Mouse (Mus musculus) 3T3-L1 (cell line): ENCODE measurements around the gene Pygb.

Experiments
- DNase-seq: peaks from one replicate; pipeline ENCODE4 v3.0.0-alpha.2; 2015; ENCODE audit warnings: low read depth, low spot score

The Pygb gene

GRCm38 (mm10) chr2:150786251-150787180 is at the start of gene Pygb:
Gene Pygb, plus strand, starts transcription at chr2:150786735.
- DNase-seq, result peak; percentile 93

- DNase-seq, result no peak
Measured at GRCm38 (mm10) chr2:150737881-150738280, 48.7 kb upstream of the Pygb start.

GRCm38 (mm10) chr2:150740145-150740841 is 46.2 kb upstream of the Pygb start:
- no peak for DNase-seq

- peak; percentile 45 for DNase-seq
Measured at GRCm38 (mm10) chr2:150741405-150741804, 45.1 kb upstream of the Pygb start.

GRCm38 (mm10) chr2:150745016-150745415 is 41.5 kb upstream of the Pygb start:
- DNase-seq, result no peak

DNA sequence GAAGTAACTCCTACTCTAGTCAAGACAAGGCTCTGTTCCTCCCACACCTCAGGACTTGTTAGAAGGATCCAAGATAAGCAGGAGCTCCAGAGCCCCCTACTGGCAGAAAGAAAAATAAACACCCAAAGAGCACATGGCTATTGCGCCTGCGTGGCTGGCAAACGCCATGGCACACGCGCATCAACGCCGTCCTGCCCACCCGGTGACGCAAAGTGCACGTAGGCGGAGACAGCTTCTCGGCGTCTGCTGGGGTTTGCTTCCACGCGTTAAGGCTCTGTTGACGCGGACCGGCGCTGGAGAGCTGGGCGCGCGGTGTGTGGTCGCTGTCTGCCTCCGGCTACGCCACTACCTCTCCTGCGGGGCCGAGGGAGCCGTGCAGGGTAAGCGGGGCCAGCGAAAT is 37.7 kb upstream of the Pygb start, which contains the start of gene Entpd6:
TSS of gene Entpd6 (plus strand) at position 189 of the 400 bp plus-strand sequence.
- DNase-seq, result peak; percentile 98

- peak; percentile 63 for DNase-seq
Measured at GRCm38 (mm10) chr2:150749283-150749682, 37.3 kb upstream of the Pygb start.

GRCm38 (mm10) chr2:150750129-150750979 is 36.2 kb upstream of the Pygb start:
- peak; percentile 73 for DNase-seq

DNA sequence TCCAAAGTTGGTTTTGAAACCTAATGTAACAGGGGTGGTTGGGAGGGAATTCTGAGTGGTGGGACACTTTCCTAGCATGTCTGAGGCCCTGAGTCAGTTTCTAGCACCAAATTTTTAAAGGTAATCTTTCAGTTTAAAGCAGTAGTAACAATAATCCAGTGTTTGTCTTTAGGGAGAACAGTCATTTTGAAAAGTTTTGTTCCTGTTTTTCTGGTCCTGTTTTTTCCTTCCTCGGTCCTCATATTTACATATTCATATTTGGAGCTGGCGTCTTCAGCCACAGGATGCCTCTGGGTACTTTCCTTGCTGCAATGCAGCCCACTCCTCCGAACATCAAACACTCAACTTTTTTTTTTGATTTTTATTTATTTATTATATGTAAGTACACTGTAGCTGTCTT is 31.5 kb upstream of the Pygb start:
- DNase-seq, result no peak

DNA sequence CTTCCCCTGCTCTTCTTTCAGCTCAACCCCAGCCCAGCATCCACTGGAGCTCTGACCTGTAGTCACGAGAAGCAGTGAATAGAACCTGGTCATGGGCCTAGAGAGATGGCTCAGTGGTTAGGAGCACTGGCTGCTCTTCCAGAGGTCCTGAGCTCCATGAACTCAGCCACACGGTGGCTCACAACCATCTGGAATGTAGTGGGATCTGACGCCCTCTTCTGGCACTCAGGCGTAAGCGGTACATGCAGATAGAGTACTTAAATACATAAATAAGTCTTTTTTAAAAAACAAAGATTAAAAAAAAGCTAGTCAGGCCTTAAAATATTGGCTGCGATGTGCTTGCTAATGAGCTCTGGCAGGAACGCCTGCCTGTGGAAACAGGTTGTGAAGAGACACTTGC is 25.1 kb upstream of the Pygb start:
- DNase-seq, result no peak

- DNase-seq, result no peak
Measured at GRCm38 (mm10) chr2:150765619-150766018, 20.9 kb upstream of the Pygb start.

GRCm38 (mm10) chr2:150766083-150766862 is 20.3 kb upstream of the Pygb start:
- DNase-seq, result no peak

DNA sequence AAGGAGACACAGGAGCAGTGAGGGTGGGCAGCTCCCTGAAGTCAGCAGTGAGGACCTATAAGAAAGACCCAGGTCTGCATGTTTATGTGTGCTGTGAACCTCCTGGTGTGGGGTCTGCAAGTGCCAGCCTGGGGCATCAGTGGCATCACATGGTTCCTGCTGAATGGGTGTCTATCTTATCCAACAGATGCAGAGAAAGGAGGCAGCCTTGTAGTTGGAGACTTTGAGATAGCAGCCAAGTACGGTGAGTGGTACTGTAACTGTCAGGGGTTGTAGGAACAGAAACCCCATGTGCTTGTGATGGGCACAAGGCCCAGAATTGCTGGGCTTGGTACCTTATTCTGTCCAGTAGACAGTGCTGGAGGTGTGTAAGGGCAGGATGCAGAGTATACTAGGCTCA is 17.9 kb upstream of the Pygb start:
- no peak for DNase-seq

- peak; percentile 67 for DNase-seq
Measured at GRCm38 (mm10) chr2:150770747-150771146, 15.8 kb upstream of the Pygb start.

- DNase-seq, result no peak
Measured at GRCm38 (mm10) chr2:150771169-150771568, 15.4 kb upstream of the Pygb start.

DNA sequence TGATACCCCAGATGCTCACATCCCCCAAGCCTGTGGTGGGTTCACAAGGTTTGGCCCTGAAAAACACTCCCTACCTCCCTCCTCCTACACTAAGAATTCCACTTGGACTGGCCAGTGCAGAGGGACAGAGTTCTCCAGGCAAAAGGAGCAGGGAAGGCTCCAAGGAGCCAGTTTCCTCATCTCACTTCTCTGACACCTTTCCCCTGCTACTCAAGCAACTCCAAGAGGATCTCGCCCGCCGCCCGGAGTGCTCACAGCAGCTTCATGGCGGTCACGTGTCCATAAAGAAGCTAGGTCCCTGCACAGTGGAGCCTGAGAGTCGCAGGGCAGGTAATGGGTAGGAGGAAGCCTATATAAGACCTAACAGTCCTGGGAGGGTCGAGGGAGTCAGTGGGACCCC is 14.5 kb upstream of the Pygb start:
- DNase-seq, result no peak

DNA sequence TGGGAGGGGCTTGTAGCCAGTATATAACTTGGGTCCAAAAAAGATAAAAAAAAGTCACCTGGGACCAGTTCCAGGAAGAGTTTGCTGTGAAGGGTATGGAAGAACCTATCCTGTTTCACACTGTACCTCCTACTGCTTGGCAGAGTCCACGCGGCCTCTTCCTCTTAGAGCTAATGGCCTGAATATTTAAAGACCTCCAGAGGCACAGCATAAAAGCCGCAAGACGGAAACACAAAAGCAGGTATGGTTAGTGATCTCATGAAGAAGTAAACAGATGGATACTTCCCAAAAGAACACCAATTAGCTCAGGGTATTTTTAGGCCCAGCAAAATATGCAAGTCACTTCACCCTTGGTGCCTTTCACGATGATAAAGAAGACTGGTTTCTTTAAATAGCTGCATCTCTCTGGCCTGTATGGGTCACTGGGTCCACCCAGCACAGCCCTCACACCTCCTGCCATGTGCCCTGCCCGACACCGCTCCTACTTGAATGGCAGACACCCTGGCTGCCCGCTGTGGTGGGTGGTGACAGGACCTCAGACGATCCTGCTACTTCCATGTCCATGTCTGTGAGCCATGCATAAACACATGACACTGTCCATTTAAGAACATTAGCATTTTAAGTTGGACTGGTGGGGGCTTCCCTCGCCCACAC is 13.9 kb upstream of the Pygb start:
- no peak for DNase-seq

- DNase-seq, result no peak
Measured at GRCm38 (mm10) chr2:150782801-150783200, 3.7 kb upstream of the Pygb start.

GRCm38 (mm10) chr2:150787234-150787771 is 768 bp downstream of the Pygb start:
- peak; percentile 56 for DNase-seq
